Mouse (Mus musculus) layer of hippocampus, adult 9-11 months (tissue): ENCODE data around the gene Tmem43.

ENCODE experiments used
- DNase-seq: peaks from one replicate; pipeline ENCODE4 v3.0.0; 2022

Tmem43 gene

GRCm38 (mm10) chr6:91489872-91490271 is 16.4 kb downstream of the Tmem43 start:
- DNase-seq = peak; percentile 72

DNA sequence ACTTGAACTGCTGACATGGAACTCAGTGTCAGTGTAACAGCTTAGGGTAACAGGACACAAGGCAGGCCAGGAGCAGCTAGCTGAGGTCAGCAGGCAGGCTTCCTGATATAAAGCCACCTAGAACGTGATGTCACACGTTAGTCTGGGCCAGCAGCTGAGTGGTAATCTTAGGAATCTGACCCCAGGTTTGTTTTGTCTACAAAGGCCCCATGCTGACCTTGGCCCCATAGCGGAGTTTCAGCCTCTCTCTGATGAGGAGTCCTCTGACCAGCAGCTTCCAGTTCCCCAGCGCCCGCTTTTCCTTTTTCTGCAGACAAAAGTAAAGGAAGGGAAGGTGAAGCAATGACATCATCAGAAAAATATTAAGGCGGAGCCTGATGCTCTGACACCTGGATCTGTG is 17.5 kb downstream of the Tmem43 start:
- no peak for DNase-seq

DNA sequence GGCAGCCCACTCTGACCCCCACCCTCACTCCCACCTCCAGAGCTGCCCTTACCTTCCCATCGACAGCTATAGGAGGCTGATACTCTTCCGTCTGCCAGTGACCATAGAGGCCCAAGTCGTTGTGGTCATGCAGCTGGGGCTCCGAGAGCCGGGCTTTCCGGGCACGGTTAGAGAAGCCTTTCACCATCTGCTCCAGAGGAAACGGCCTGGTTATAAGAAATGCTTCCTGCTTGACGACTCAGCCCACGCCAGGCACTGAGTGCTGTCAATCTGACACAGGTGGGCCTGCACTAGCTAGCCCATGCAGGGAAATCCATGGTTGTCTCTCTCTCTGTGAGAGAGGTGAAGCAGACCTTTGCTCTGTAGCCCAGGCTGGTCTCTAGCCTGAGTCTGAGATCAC is 19.6 kb downstream of the Tmem43 start:
- no peak for DNase-seq

GRCm38 (mm10) chr6:91494526-91494925 is 21.0 kb downstream of the Tmem43 start:
- DNase-seq = no peak

DNA sequence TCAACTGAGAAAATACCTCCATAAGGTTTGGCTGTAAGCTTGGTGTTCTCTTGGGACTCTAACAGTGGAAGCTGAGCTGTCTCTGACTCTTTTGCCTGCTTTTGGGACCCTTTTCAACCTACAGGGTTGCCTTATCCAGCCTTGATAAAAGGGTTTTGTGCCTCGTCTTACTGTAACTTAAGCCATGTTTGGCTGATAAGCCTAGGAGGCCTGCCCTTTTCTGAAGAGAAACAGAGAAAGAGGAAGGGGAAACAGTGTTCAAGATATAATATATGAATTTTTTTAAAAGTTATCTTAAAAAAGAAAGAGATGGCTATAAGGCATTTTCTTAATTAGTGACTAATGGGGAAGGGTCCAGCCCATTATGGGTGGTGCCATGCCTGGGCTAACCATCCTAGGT is 29.8 kb downstream of the Tmem43 start:
- DNase-seq = no peak

DNA sequence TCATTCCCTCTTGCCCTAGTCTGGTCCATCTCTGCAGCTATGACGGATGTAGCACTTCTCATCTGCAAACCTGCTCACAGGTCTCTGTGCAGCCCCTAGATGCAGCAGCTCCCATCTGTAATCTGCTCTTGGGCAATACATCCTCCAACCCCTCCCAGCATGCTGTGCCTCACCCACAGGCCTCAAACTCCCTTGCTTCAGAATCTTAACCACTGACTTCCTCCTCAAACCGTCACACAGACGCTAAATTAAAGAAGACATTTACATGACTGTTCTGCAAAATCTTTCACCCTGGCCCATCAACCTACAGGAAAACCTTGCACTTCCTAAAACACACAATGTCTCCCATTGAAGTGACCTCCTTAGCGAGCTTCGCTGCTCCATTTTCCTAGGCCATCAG is 32.5 kb downstream of the Tmem43 start:
- DNase-seq = no peak

DNA sequence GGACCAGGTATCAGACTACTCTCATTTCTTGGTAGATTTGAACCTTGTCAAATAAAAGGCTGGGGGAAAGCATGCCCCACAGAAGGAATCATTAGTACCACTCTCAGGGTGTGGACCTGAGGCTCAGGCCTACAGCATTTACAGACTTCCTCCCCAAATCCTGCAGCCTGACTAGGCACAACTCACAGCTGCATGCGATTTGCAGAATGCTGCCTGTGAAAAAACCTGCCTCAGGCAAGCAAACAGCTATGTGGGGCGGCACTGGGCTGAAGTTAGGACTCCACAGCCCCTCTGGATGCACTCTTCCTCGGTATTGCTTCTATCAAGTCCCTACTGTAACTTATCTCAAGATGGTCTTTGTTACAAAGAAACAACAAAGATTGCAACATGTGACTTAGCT is 34.5 kb downstream of the Tmem43 start:
- DNase-seq = no peak

GRCm38 (mm10) chr6:91509326-91509725 is 35.8 kb downstream of the Tmem43 start:
- no peak for DNase-seq

DNA sequence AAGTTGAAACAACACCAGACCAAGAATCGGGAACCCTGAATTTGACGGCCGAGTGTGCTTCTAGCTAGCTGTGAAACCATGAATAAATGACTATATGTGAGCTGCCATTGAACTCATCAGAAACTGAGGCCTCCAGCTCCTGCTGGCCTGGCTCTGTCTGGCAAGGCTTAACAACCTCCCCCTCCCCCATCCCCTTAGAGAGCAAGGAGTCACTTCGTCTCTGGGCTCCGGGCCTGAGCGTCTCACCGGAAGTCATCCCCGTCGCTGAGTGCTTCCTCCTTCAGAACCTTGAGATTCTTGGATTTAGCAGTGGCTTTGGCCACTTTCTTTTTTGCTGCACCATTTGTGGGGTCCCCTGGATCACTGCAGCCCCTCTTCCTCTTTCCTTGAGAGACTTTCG is 36.7 kb downstream of the Tmem43 start:
- DNase-seq = no peak

GRCm38 (mm10) chr6:91514135-91514534 is 40.6 kb downstream of the Tmem43 start:
- DNase-seq = no peak

GRCm38 (mm10) chr6:91514737-91515362 is 41.3 kb downstream of the Tmem43 start:
- no peak for DNase-seq

- DNase-seq = peak; percentile 97
Observed at GRCm38 (mm10) chr6:91515545-91516449, 42.3 kb downstream of the Tmem43 start, which contains the start of the genes Xpc and Lsm3. Gene Xpc, minus strand, starts transcription at chr6:91515888. Gene Lsm3, plus strand, starts transcription at chr6:91515928.

DNA sequence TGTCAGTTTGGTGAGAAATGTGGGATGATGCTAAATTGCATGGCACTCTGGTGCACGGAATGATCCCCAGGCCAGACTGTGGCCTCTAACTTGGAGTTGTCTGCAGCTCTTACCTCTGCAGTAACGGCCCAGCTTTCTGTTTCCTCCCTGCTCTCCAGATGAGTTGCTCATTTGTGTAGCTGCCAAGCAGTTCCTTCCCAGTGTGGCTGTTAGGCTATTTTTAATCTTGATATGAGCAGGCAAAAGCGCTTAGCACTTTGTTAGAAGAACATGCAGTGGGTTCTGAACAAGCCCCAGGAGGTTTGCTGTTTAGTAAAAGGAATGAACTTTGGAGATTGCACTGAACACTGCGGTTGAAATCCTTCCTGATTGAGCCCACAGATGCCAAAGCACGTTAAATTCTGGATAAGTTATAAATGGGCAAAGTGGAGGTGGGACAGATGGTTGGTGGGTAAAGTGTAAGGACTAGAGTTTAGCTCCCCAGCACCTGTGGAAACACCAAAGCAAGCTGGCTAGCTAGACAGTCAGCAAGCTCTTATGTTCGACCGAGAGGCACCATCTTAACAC is 45.0 kb downstream of the Tmem43 start:
- no peak for DNase-seq

GRCm38 (mm10) chr6:91522816-91523215 is 49.3 kb downstream of the Tmem43 start:
- no peak for DNase-seq

DNA sequence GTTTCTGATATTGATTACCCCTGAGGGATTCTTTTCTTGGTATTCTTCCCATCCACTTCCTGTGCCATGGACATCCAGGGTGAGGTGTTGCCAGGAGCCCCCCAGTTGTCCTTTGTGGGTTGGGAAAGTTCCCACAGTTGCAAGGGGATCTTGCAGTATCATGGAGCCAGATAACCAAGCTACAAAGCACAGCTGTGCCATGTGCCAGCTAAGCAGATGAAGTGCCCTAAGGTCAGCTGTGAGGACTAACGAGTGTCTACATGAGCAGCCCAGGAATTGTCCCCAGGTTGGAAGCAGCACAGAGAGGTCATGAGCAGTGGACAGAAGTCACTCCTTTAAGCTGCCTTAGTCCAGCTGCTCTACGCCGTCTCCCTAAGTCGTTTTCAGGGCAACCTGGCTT is 52.0 kb downstream of the Tmem43 start:
- no peak for DNase-seq

DNA sequence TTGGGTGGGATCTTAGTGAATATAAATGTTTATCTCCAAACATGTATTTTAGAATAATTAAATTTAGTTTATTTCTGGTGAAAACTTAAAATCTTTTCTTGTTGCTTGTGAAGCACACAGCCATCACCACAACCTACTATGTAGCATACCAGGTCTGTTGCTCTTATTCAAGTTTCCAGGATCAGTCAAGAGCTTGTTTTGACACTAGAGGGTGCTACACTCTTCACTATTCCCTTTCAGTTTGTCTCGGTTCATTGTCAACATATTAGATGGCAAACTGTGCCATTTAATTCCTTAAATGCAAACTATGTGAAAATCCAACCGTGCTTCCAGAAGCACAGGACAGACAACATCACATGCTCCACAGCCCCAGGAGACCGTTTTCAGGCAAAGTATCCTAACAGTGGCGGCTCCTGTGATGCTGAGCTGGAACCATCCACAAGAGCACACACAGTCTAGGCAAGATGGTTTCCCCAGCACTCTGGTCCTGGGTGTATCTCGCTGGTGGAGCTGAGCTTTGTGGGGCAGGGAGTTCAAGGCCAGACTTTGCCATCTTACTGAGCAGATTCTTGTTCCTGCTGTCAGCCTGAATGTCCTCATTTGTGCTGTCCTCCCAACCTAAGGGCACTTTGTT is 53.8 kb downstream of the Tmem43 start:
- DNase-seq = no peak

GRCm38 (mm10) chr6:91528265-91528664 is 54.8 kb downstream of the Tmem43 start:
- DNase-seq = no peak

GRCm38 (mm10) chr6:91530673-91531072 is 57.2 kb downstream of the Tmem43 start:
- no peak for DNase-seq

DNA sequence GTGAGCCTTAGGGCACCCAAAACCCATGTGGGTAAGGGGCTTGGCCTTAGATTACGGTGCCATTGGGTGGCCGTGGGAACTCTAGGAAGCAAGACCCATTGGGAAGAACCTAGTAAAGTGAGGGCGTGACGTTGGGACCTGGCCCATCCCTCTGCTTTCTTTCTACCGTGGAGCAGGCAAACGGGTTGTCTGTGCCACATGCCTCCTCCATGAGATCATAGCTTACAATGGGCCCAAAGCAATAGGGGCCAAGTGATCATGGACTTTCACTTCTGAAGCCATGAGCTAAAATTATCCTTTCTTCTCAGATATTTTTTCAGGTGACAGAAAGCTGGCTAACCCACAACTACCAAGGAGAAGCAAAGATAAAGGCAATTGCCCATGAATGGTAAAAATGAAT is 57.8 kb downstream of the Tmem43 start:
- DNase-seq = no peak

DNA sequence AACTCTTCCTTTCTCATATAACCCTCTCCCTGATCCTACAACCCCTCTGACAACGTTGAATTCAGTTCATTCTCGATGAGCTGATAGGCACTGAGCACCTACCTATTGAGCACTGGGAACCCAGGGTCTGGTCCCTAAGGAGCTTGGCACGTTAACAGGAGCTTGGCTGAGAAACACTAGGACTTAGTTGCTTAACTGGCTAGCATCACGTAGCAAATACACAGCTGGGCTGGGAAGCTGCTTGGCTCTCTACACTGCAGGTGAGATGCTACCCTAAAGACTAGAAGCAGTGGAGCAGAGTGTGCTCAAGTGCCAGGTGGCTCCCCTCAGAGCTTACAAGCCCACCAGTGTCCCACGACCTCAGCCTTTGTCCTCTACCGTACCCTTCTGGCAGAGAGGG is 59.2 kb downstream of the Tmem43 start:
- DNase-seq = no peak

- no peak for DNase-seq
Observed at GRCm38 (mm10) chr6:91533359-91533758, 59.9 kb downstream of the Tmem43 start.

DNA sequence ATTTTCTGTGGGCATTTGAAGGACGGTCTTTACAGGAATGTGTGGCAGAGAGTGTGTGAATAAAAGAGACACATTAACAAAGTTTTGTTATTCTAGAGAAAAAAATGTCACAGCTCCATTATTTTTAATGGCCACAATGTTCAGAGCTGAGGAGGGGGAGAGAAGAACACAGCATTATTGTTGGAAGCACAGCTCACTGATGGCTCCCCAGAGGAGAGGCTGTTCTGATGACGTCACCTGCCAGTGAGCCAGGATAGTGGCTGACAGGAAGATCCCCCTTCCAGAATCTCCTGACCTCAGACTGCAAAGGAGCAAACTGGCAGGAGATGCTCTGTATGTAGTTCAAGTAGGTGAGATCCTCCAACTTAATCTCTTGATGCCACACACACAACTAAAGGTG is 60.3 kb downstream of the Tmem43 start:
- DNase-seq = no peak

- DNase-seq = no peak
Observed at GRCm38 (mm10) chr6:91534268-91534667, 60.8 kb downstream of the Tmem43 start.

GRCm38 (mm10) chr6:91535231-91535630 is 61.7 kb downstream of the Tmem43 start:
- no peak for DNase-seq
